Mouse (Mus musculus): Measurements from ENCODE around the gene Dnm3. TPM values are rescaled to one million over a fixed set of nuclear protein-coding genes. Genes with fewer than 3 reads are reported as not detected.

Dnm3 gene
- polyA plus RNA-seq, 1 experiment from 2014 or later = 8.0 TPM

GRCm38 (mm10) chr1:162209487-162210149, 268.2 kb downstream of the Dnm3 start:
- Histone ChIP-seq H3K27ac (replicated peaks) (peak overlapping the region; percentile 76), H3K36me3 (replicated peaks) (no peaks in the 10 kb centered on the region), H3K9me3 (no peaks in the 10 kb centered on the region), H3K4me3 (peak overlapping the region; percentile 13; the same call in 1 of the 2 replicates), H3K27me3 (replicated peaks; ENCODE audit: low read depth, poor library complexity, severe bottlenecking) (0 out of 2 replicates have a peak, but pooled peaks cover 3% of the 10 kb centered on the region), H3K4me1 (peaks cover 63% of the 10 kb centered on the region)
- WGBS = 66% methylated on average over 10 of the region's 10 CpGs
- DNase-seq (ENCODE audit: low spot score) = no peak

DNA sequence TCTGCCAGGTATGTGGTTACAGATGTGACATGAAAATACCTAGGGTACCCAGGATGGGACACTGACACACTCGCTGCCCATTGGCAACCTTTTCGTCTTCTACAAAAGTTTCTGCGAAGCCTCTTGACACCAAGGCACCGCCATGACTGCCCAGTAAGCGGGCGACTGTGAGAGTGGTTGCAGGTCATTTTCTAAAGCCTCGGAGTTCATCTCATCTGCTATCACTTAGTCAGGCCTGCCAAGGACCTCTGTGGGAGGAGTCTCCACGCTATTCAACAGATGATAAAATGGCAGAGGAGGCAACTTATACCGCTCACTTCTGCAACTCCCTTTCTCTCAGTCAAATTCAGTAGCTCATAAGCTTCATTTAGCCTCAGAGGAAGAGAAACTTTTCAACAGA, 268.8 kb downstream of the Dnm3 start:
- H3K4me1 ChIP-seq = peaks cover 64% of the 10 kb centered on the region
- no peaks in the 10 kb centered on the region for H3K36me3 ChIP-seq (replicated peaks)
- 0 out of 2 replicates have a peak, but pooled peaks cover 8% of the 10 kb centered on the region for H3K27me3 ChIP-seq (replicated peaks; ENCODE audit: low read depth, poor library complexity, severe bottlenecking)
- no peak for DNase-seq (ENCODE audit: low spot score)
- 83% methylated on average over 9 of the region's 9 CpGs for WGBS
- H3K27ac ChIP-seq (replicated peaks) = peak overlapping the region; percentile 76
- no peaks in the 10 kb centered on the region for H3K9me3 ChIP-seq
- 0 out of 2 replicates have a peak overlapping the region, but pooled peaks have one; percentile 18 for H3K4me3 ChIP-seq

- Histone ChIP-seq H3K9me3 (no peaks in the 10 kb centered on the region), H3K27ac (replicated peaks) (peak overlapping the region; percentile 76), H3K4me1 (peaks cover 62% of the 10 kb centered on the region), H3K4me3 (no peak overlapping the region), H3K36me3 (replicated peaks) (no peaks in the 10 kb centered on the region), H3K27me3 (replicated peaks; ENCODE audit: low read depth, poor library complexity, severe bottlenecking) (0 out of 2 replicates have a peak, but pooled peaks cover 8% of the 10 kb centered on the region)
- DNase-seq (ENCODE audit: low spot score) = no peak
- 44% methylated on average over 7 of the region's 7 CpGs for WGBS
Measured at GRCm38 (mm10) chr1:162207708-162208043, 270.2 kb downstream of the Dnm3 start.

- H3K27ac ChIP-seq (replicated peaks) = peak overlapping the region; percentile 76
- H3K4me1 ChIP-seq = peaks cover 59% of the 10 kb centered on the region
- H3K36me3 ChIP-seq (replicated peaks) = no peaks in the 10 kb centered on the region
- no peak for DNase-seq (ENCODE audit: low spot score)
- no peaks in the 10 kb centered on the region for H3K9me3 ChIP-seq
- WGBS = 44% methylated on average over 12 of the region's 12 CpGs
- H3K27me3 ChIP-seq (replicated peaks; ENCODE audit: low read depth, poor library complexity, severe bottlenecking) = 0 out of 2 replicates have a peak, but pooled peaks cover 8% of the 10 kb centered on the region
- 0 out of 2 replicates have a peak overlapping the region, but pooled peaks have one; percentile 17 for H3K4me3 ChIP-seq
Measured at GRCm38 (mm10) chr1:162206998-162207707, 270.7 kb downstream of the Dnm3 start.

GRCm38 (mm10) chr1:162202465-162203348, 275.1 kb downstream of the Dnm3 start:
- H3K9me3 ChIP-seq = no peaks in the 10 kb centered on the region
- 74% methylated on average over 12 of the region's 12 CpGs for WGBS
- H3K27ac ChIP-seq (replicated peaks) = peak overlapping the region; percentile 61
- 0 out of 2 replicates have a peak, but pooled peaks cover 8% of the 10 kb centered on the region for H3K27me3 ChIP-seq (replicated peaks; ENCODE audit: low read depth, poor library complexity, severe bottlenecking)
- H3K4me1 ChIP-seq = peaks cover 32% of the 10 kb centered on the region
- H3K36me3 ChIP-seq (replicated peaks) = no peaks in the 10 kb centered on the region
- DNase-seq (ENCODE audit: low spot score) = no peak
- H3K4me3 ChIP-seq = no peak overlapping the region

DNA sequence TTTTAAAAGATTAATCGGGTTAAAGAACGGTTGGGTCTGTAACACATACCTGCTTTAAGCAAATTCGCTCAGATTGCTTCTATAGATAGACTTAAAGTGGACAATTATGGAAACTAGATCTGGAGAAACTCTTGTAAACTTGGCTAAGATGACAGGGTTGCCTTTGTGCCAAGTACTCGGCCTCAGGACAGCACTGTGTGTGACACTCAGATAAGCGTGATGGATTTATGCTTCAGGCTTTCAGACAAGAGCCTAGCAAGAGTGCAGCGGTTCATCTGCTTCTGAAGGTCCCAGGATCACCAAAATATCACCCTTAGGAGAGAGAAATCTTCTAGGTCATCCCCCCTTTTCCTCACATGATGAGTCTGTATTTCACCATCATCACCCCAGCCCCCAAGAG, 277.4 kb downstream of the Dnm3 start:
- Histone ChIP-seq H3K4me3 (no peak overlapping the region), H3K4me1 (peaks cover 35% of the 10 kb centered on the region), H3K27ac (replicated peaks) (peak overlapping the region; percentile 35; the same call in 1 of the 2 replicates), H3K36me3 (replicated peaks) (no peaks in the 10 kb centered on the region), H3K9me3 (no peaks in the 10 kb centered on the region), H3K27me3 (replicated peaks; ENCODE audit: low read depth, poor library complexity, severe bottlenecking) (0 out of 2 replicates have a peak, but pooled peaks cover 8% of the 10 kb centered on the region)
- 82% methylated on average over 6 of the region's 6 CpGs for WGBS
- no peak for DNase-seq (ENCODE audit: low spot score)

- H3K36me3 ChIP-seq (replicated peaks) = no peaks in the 10 kb centered on the region
- no peaks in the 10 kb centered on the region for H3K27me3 ChIP-seq (replicated peaks; ENCODE audit: low read depth, poor library complexity, severe bottlenecking)
- no peak for DNase-seq (ENCODE audit: low spot score)
- H3K4me1 ChIP-seq = peaks cover 23% of the 10 kb centered on the region
- no peak overlapping the region for H3K4me3 ChIP-seq
- 67% methylated on average over 9 of the region's 9 CpGs for WGBS
- no peaks in the 10 kb centered on the region for H3K9me3 ChIP-seq
- peak overlapping the region; percentile 21 for H3K27ac ChIP-seq (replicated peaks)
Measured at GRCm38 (mm10) chr1:162196812-162197680, 280.8 kb downstream of the Dnm3 start.

- H3K27ac ChIP-seq (replicated peaks) = 0 out of 2 replicates have a peak overlapping the region, but pooled peaks have one; percentile 84
- H3K36me3 ChIP-seq (replicated peaks) = no peaks in the 10 kb centered on the region
- peaks cover 45% of the 10 kb centered on the region for H3K4me1 ChIP-seq
- WGBS = 90% methylated on average over 4 of the region's 4 CpGs
- H3K27me3 ChIP-seq (replicated peaks; ENCODE audit: low read depth, poor library complexity, severe bottlenecking) = no peaks in the 10 kb centered on the region
- H3K9me3 ChIP-seq = no peaks in the 10 kb centered on the region
- no peak for DNase-seq (ENCODE audit: low spot score)
- H3K4me3 ChIP-seq = no peak overlapping the region
Measured at GRCm38 (mm10) chr1:162188744-162189143, 289.1 kb downstream of the Dnm3 start.

GRCm38 (mm10) chr1:162187352-162188120, 290.3 kb downstream of the Dnm3 start:
- Histone ChIP-seq H3K4me3 (no peak overlapping the region), H3K27ac (replicated peaks) (peak overlapping the region; percentile 84), H3K36me3 (replicated peaks) (no peaks in the 10 kb centered on the region), H3K4me1 (peaks cover 56% of the 10 kb centered on the region), H3K27me3 (replicated peaks; ENCODE audit: low read depth, poor library complexity, severe bottlenecking) (no peaks in the 10 kb centered on the region), H3K9me3 (no peaks in the 10 kb centered on the region)
- 56% methylated on average over 8 of the region's 8 CpGs for WGBS
- DNase-seq (ENCODE audit: low spot score) = no peak

- 55% methylated on average over 7 of the region's 7 CpGs for WGBS
- Histone ChIP-seq H3K36me3 (replicated peaks) (no peaks in the 10 kb centered on the region), H3K4me3 (no peak overlapping the region), H3K27me3 (replicated peaks; ENCODE audit: low read depth, poor library complexity, severe bottlenecking) (no peaks in the 10 kb centered on the region), H3K27ac (replicated peaks) (peak overlapping the region; percentile 84), H3K9me3 (no peaks in the 10 kb centered on the region), H3K4me1 (peaks cover 57% of the 10 kb centered on the region)
- DNase-seq (ENCODE audit: low spot score) = no peak
Measured at GRCm38 (mm10) chr1:162186470-162187351, 291.1 kb downstream of the Dnm3 start.

Data from embryonic facial prominence, embryonic 10.5 days (tissue).